Mouse (Mus musculus) brain, embryonic 14.5 days (tissue): Measurements from ENCODE around the gene Alox5ap. TPM values are rescaled to one million over a fixed set of nuclear protein-coding genes. Genes with fewer than 3 reads are reported as not detected.

ENCODE experiments used
- DNase-seq: peaks from one replicate; pipeline ENCODE4 v3.0.0-alpha.2; 2011; ENCODE audit warnings: low read depth
- CTCF ChIP-seq: fragments of 200-500 bp; IDR thresholded peaks from 2 replicates; pipeline ENCODE4 v1.5.1; 2012; ENCODE audit warnings: inconsistent platforms, mild to moderate bottlenecking, moderate library complexity, borderline replicate concordance; ENCODE audit not compliant: insufficient read depth, insufficient read length; ENCODE audit errors: extremely low read depth
- POLR2A ChIP-seq: fragments of 200-500 bp; IDR thresholded peaks from 2 replicates; pipeline ENCODE4 v1.6.1; 2012; ENCODE audit warnings: mild to moderate bottlenecking, inconsistent platforms, borderline replicate concordance; ENCODE audit not compliant: poor library complexity, insufficient read depth, insufficient read length, severe bottlenecking; ENCODE audit errors: extremely low read depth
- polyA plus RNA-seq: library from polyadenylated mRNA; depleted of rRNA; stranded (reverse); fragments of >200 nt; gene quantifications from 2 replicates; pipeline ENCODE4 v1.2.3, GENCODE M21; 2012; rRNA removed

Gene Alox5ap
- 11.4 and 12.7 TPM in 2 replicates for polyA plus RNA-seq

GRCm38 (mm10) chr5:149264405-149264804, at the start of gene Alox5ap:
Gene Alox5ap (plus strand): TSS chr5:149264767.
- TF ChIP-seq POLR2A: no peak
- TF ChIP-seq CTCF: no peak
- DNase-seq: no peak

GRCm38 (mm10) chr5:149215540-149215939, 49.0 kb upstream of the Alox5ap start:
- TF ChIP-seq POLR2A: no peak
- no peak for TF ChIP-seq CTCF
- no peak for DNase-seq

- no peak for TF ChIP-seq POLR2A
- TF ChIP-seq CTCF: no peak
These were observed 46.8 kb upstream of the Alox5ap start for GRCm38 (mm10) chr5:149217524-149218357.

GRCm38 (mm10) chr5:149219493-149219892, 45.1 kb upstream of the Alox5ap start:
- no peak for DNase-seq
- TF ChIP-seq POLR2A: no peak
- no peak for TF ChIP-seq CTCF

More at GRCm38 (mm10) chr5:149217524-149218357, 46.8 kb upstream of the Alox5ap start:
- DNase-seq: no peak

GRCm38 (mm10) chr5:149221355-149221754, 43.2 kb upstream of the Alox5ap start:
- no peak for TF ChIP-seq POLR2A
- TF ChIP-seq CTCF: no peak
- no peak for DNase-seq

GRCm38 (mm10) chr5:149224666-149225065, 39.9 kb upstream of the Alox5ap start:
- no peak for TF ChIP-seq POLR2A
- no peak for TF ChIP-seq CTCF
- peak; percentile 68 for DNase-seq

GRCm38 (mm10) chr5:149228700-149229618, 35.6 kb upstream of the Alox5ap start:
- DNase-seq: peak; percentile 98
- TF ChIP-seq CTCF (no peak), POLR2A (peak; percentile 69; the same call in 1 of the 2 replicates)

GRCm38 (mm10) chr5:149229619-149230339, 34.8 kb upstream of the Alox5ap start:
- DNase-seq: no peak

GRCm38 (mm10) chr5:149235002-149235401, 29.6 kb upstream of the Alox5ap start:
- no peak for DNase-seq
- TF ChIP-seq CTCF (no peak), POLR2A (no peak)

More at GRCm38 (mm10) chr5:149229619-149230339, 34.8 kb upstream of the Alox5ap start:
- TF ChIP-seq POLR2A (no peak), CTCF (no peak)

- DNase-seq: peak; percentile 47
These were observed 27.2 kb upstream of the Alox5ap start for GRCm38 (mm10) chr5:149237221-149237950.

GRCm38 (mm10) chr5:149242467-149242866, 22.1 kb upstream of the Alox5ap start:
- DNase-seq: no peak
- TF ChIP-seq POLR2A (no peak), CTCF (no peak)

More at GRCm38 (mm10) chr5:149237221-149237950, 27.2 kb upstream of the Alox5ap start:
- TF ChIP-seq CTCF (no peak), POLR2A (no peak)
